Mouse (Mus musculus) forebrain, postnatal 0 days (tissue): Measurements from ENCODE around the gene Sh3bp5. TPM values are rescaled to one million over a fixed set of nuclear protein-coding genes. Genes with fewer than 3 reads are reported as not detected.

Source experiments
- ATAC-seq: fragments of 200-750 bp; cut with Nextera tagmentation; 2 replicates; pipeline ENCODE4 v1.8.0; 2017; ENCODE audit warnings: mild to moderate bottlenecking, moderate library complexity
- DNase-seq: peaks from one replicate; pipeline ENCODE4 v3.0.0-alpha.2; 2015
- H3K27ac ChIP-seq: fragments of 300-500 bp; sonication (generic); 2 replicates; pipeline ENCODE4 v1.5.1; 2014; ENCODE audit warnings: low read depth, mild to moderate bottlenecking, antibody characterized with exemption, low read length, moderate library complexity, mixed read lengths
- H3K27me3 ChIP-seq: fragments of 300-500 bp; sonication (generic); 2 replicates; pipeline ENCODE4 v1.6.1; 2014; ENCODE audit warnings: mild to moderate bottlenecking, low read length, mixed read lengths; ENCODE audit not compliant: insufficient read depth
- H3K36me3 ChIP-seq: fragments of 300-500 bp; sonication (generic); 2 replicates; pipeline ENCODE4 v1.6.1; 2014; ENCODE audit warnings: mild to moderate bottlenecking, moderate library complexity; ENCODE audit not compliant: insufficient read depth
- H3K4me1 ChIP-seq: fragments of 300-500 bp; sonication (generic); 2 replicates; pipeline ENCODE4 v1.6.1; 2014; ENCODE audit warnings: antibody characterized with exemption; ENCODE audit not compliant: insufficient read depth
- H3K4me2 ChIP-seq: fragments of 300-500 bp; sonication (generic); 2 replicates; pipeline ENCODE4 v1.6.1; 2014; ENCODE audit warnings: low read depth, mild to moderate bottlenecking, moderate library complexity
- H3K4me3 ChIP-seq: fragments of 300-500 bp; sonication (generic); 2 replicates; pipeline ENCODE4 v1.5.1; 2014; ENCODE audit warnings: low read depth, low read length, mixed read lengths
- H3K9ac ChIP-seq: fragments of 300-500 bp; sonication (generic); 2 replicates; pipeline ENCODE4 v1.6.1; 2014; ENCODE audit warnings: mild to moderate bottlenecking
- H3K9me3 ChIP-seq: fragments of 300-500 bp; sonication (generic); 2 replicates; pipeline ENCODE4 v1.6.1; 2016; ENCODE audit warnings: low read length
- CTCF ChIP-seq: sonication (generic); IDR thresholded peaks from 2 replicates; pipeline ENCODE4 v1.5.1; 2016; ENCODE audit warnings: antibody characterized with exemption, control low read depth, low read depth
- WGBS: fragments of 180-500 bp; shearing (Covaris S2); extraction: QIAGEN DNeasy Blood & Tissue Kit; methylation state at CpG from one replicate; pipeline ENCODE4 v1.1.7; 2014; 5-methylcytosine and 5-hydroxymethylcytosine counted together
- polyA plus RNA-seq: library from polyadenylated mRNA; unstranded; fragments of >200 nt; fragmentation: Nextera tagmentation; extraction: Ambion mirVana; gene quantifications from 2 replicates; pipeline ENCODE4 v1.2.1, GENCODE M21; 2015
- total RNA-seq: library from RNA; depleted of rRNA; stranded (reverse); fragments of >200 nt; gene quantifications from 2 replicates; pipeline ENCODE4 v1.2.3, GENCODE M21; 2014; rRNA removed

Sh3bp5 gene
- total and polyA plus RNA-seq, 2 experiments from 2014 or later, result 67.9 to 165 TPM

- TF ChIP-seq CTCF, result no peak
Measured at GRCm38 (mm10) chr14:31321181-31321580, 114.7 kb downstream of the Sh3bp5 start.

GRCm38 (mm10) chr14:31319546-31319945 lies 116.3 kb downstream of the Sh3bp5 start:
- Histone ChIP-seq H3K9ac (no peak overlapping the region), H3K4me1 (no peaks in the 10 kb centered on the region), H3K4me2 (no peak overlapping the region), H3K36me3 (no peaks in the 10 kb centered on the region), H3K9me3 (no peaks in the 10 kb centered on the region), H3K4me3 (no peak overlapping the region), H3K27me3 (no peaks in the 10 kb centered on the region), H3K27ac (no peak overlapping the region)
- no peak for ATAC-seq
- DNase-seq, result no peak
- no peak for TF ChIP-seq CTCF
- WGBS, result 87% methylated on average over 10 of the region's 10 CpGs

More at GRCm38 (mm10) chr14:31321181-31321580, 114.7 kb downstream of the Sh3bp5 start:
- DNase-seq (no peak), ATAC-seq (no peak)
- Histone ChIP-seq H3K27ac (no peak overlapping the region), H3K4me1 (no peaks in the 10 kb centered on the region), H3K9ac (no peak overlapping the region), H3K9me3 (no peaks in the 10 kb centered on the region), H3K4me3 (no peak overlapping the region), H3K36me3 (no peaks in the 10 kb centered on the region), H3K27me3 (no peaks in the 10 kb centered on the region), H3K4me2 (no peak overlapping the region)
- 85% methylated on average over 11 of the region's 11 CpGs for WGBS

GRCm38 (mm10) chr14:31317754-31318153 lies 118.1 kb downstream of the Sh3bp5 start:
- Histone ChIP-seq H3K9ac (no peak overlapping the region), H3K4me3 (no peak overlapping the region), H3K27me3 (no peaks in the 10 kb centered on the region), H3K9me3 (no peaks in the 10 kb centered on the region), H3K4me1 (no peaks in the 10 kb centered on the region), H3K36me3 (no peaks in the 10 kb centered on the region), H3K27ac (no peak overlapping the region), H3K4me2 (no peak overlapping the region)
- no peak for ATAC-seq
- no peak for DNase-seq
- WGBS, result 82% methylated on average over 3 of the region's 3 CpGs
- TF ChIP-seq CTCF, result no peak

GRCm38 (mm10) chr14:31316613-31317012 lies 119.3 kb downstream of the Sh3bp5 start:
- no peak overlapping the region for H3K27ac ChIP-seq
- H3K36me3 ChIP-seq, result no peaks in the 10 kb centered on the region
- DNase-seq, result no peak
- ATAC-seq, result no peak
- no peak overlapping the region for H3K4me3 ChIP-seq
- no peak overlapping the region for H3K9ac ChIP-seq
- H3K9me3 ChIP-seq, result no peaks in the 10 kb centered on the region
- no peak for TF ChIP-seq CTCF
- no peaks in the 10 kb centered on the region for H3K4me1 ChIP-seq
- H3K4me2 ChIP-seq, result no peak overlapping the region
- no peaks in the 10 kb centered on the region for H3K27me3 ChIP-seq
- WGBS, result 89% methylated on average over 12 of the region's 12 CpGs

- TF ChIP-seq CTCF, result no peak
- H3K9me3 ChIP-seq, result no peaks in the 10 kb centered on the region
- H3K4me2 ChIP-seq, result no peak overlapping the region
- H3K27me3 ChIP-seq, result no peaks in the 10 kb centered on the region
- 46% methylated on average over 3 of the region's 3 CpGs for WGBS
- DNase-seq (no peak), ATAC-seq (no peak)
- H3K27ac ChIP-seq, result no peak overlapping the region
- H3K4me3 ChIP-seq, result no peak overlapping the region
- H3K4me1 ChIP-seq, result no peaks in the 10 kb centered on the region
- H3K9ac ChIP-seq, result no peak overlapping the region
- no peaks in the 10 kb centered on the region for H3K36me3 ChIP-seq
Measured at GRCm38 (mm10) chr14:31313192-31313591, 122.7 kb downstream of the Sh3bp5 start.

Other genes with a start within 250 kb of the Sh3bp5 start
- 1.2 and 2.4 TPM in 2 replicates for gene Tnnc1, start 227.8 kb downstream of the Sh3bp5 start, total RNA-seq
- 2.4 and 3.0 TPM in 2 replicates for gene Tnnc1, start 227.8 kb downstream of the Sh3bp5 start, polyA plus RNA-seq
- gene Nisch, start 219.1 kb downstream of the Sh3bp5 start, total RNA-seq, result 211 and 300 TPM in 2 replicates
- gene Nisch, start 219.1 kb downstream of the Sh3bp5 start, polyA plus RNA-seq, result 148 and 199 TPM in 2 replicates
- 2.2 and 3.7 TPM in 2 replicates for gene Sema3g, start 218.2 kb downstream of the Sh3bp5 start, total RNA-seq
- 0.23 and 0.31 TPM in 2 replicates for gene Sema3g, start 218.2 kb downstream of the Sh3bp5 start, polyA plus RNA-seq
- gene Phf7, start 184.8 kb downstream of the Sh3bp5 start, total RNA-seq, result 7.1 and 8.6 TPM in 2 replicates
- 12.2 and 12.9 TPM in 2 replicates for gene Phf7, start 184.8 kb downstream of the Sh3bp5 start, polyA plus RNA-seq
- 136 and 139 TPM in 2 replicates for gene Bap1, start 184.6 kb downstream of the Sh3bp5 start, total RNA-seq
- gene Bap1, start 184.6 kb downstream of the Sh3bp5 start, polyA plus RNA-seq, result 104 and 115 TPM in 2 replicates
- 4.6 and 7.2 TPM in 2 replicates for gene Dnah1, start 112.2 kb downstream of the Sh3bp5 start, total RNA-seq
- gene Dnah1, start 112.2 kb downstream of the Sh3bp5 start, polyA plus RNA-seq, result 1.7 and 2.3 TPM in 2 replicates
- gene Capn7, start 99.4 kb downstream of the Sh3bp5 start, total RNA-seq, result 71.3 and 73.3 TPM in 2 replicates
- 43.3 and 51.4 TPM in 2 replicates for gene Capn7, start 99.4 kb downstream of the Sh3bp5 start, polyA plus RNA-seq
- 10.1 and 11.8 TPM in 2 replicates for gene Eaf1, start 58.3 kb upstream of the Sh3bp5 start, total RNA-seq
- gene Eaf1, start 58.3 kb upstream of the Sh3bp5 start, polyA plus RNA-seq, result 3.5 and 5.5 TPM in 2 replicates
- 35.7 and 43.4 TPM in 2 replicates for gene Mettl6, start 59.0 kb upstream of the Sh3bp5 start, total RNA-seq
- 33.5 and 40.0 TPM in 2 replicates for gene Mettl6, start 59.0 kb upstream of the Sh3bp5 start, polyA plus RNA-seq
- 0.43 TPM in 1 of 2 replicates, not detected in the other for gene Colq, start 155.3 kb upstream of the Sh3bp5 start, total RNA-seq
- gene Colq, start 155.3 kb upstream of the Sh3bp5 start, polyA plus RNA-seq, result 0.13 TPM in 1 of 2 replicates, not detected in the other
- gene Gm49387, start 204.8 kb upstream of the Sh3bp5 start, total RNA-seq, result not detected in 2 replicates
- 0.21 and 1.6 TPM in 2 replicates for gene Gm49387, start 204.8 kb upstream of the Sh3bp5 start, polyA plus RNA-seq
- gene Btd, start 204.9 kb upstream of the Sh3bp5 start, total RNA-seq, result 21.2 and 22.7 TPM in 2 replicates
- 16.4 and 19.5 TPM in 2 replicates for gene Btd, start 204.9 kb upstream of the Sh3bp5 start, polyA plus RNA-seq
- gene Hacl1, start 205.2 kb upstream of the Sh3bp5 start, total RNA-seq, result 6.4 and 7.7 TPM in 2 replicates
- gene Hacl1, start 205.2 kb upstream of the Sh3bp5 start, polyA plus RNA-seq, result 6.5 and 7.5 TPM in 2 replicates